Mouse (Mus musculus): Measurements from ENCODE around the gene Gng7.

The Gng7 gene

GRCm38 (mm10) chr10:80928586-80929298 is 86.0 kb downstream of the Gng7 start:
- peak; percentile 82 for DNase-seq (ENCODE audit: low spot score)

- no peak for DNase-seq (ENCODE audit: low spot score)
These were observed 89.3 kb downstream of the Gng7 start for GRCm38 (mm10) chr10:80925472-80925871.

GRCm38 (mm10) chr10:80921923-80922322 is 92.8 kb downstream of the Gng7 start:
- DNase-seq (ENCODE audit: low spot score): no peak

GRCm38 (mm10) chr10:80917779-80918434 is 96.8 kb downstream of the Gng7 start, which contains the start of gene Lmnb2:
TSS of gene Lmnb2 (minus strand) at chr10:80918245.
- DNase-seq (ENCODE audit: low spot score): peak; percentile 46

- DNase-seq (ENCODE audit: low spot score): no peak
These were observed 97.4 kb downstream of the Gng7 start for GRCm38 (mm10) chr10:80917336-80917778.

GRCm38 (mm10) chr10:80915736-80916135 is 99.0 kb downstream of the Gng7 start:
- no peak for DNase-seq (ENCODE audit: low spot score)

GRCm38 (mm10) chr10:80915260-80915659 is 99.5 kb downstream of the Gng7 start:
- DNase-seq (ENCODE audit: low spot score): no peak

GRCm38 (mm10) chr10:80914253-80914656 is 100.5 kb downstream of the Gng7 start:
- DNase-seq (ENCODE audit: low spot score): no peak

- no peak for DNase-seq (ENCODE audit: low spot score)
These were observed 101.3 kb downstream of the Gng7 start for GRCm38 (mm10) chr10:80913364-80914011.

GRCm38 (mm10) chr10:80911891-80912290 is 102.9 kb downstream of the Gng7 start:
- DNase-seq (ENCODE audit: low spot score): no peak

GRCm38 (mm10) chr10:80911354-80911753 is 103.4 kb downstream of the Gng7 start:
- DNase-seq (ENCODE audit: low spot score): no peak

GRCm38 (mm10) chr10:80909375-80910162 is 105.2 kb downstream of the Gng7 start:
- no peak for DNase-seq (ENCODE audit: low spot score)

GRCm38 (mm10) chr10:80904709-80905108 is 110.0 kb downstream of the Gng7 start:
- DNase-seq (ENCODE audit: low spot score): no peak

- DNase-seq (ENCODE audit: low spot score): peak; percentile 21
These were observed 110.6 kb downstream of the Gng7 start for GRCm38 (mm10) chr10:80904004-80904693.

GRCm38 (mm10) chr10:80903282-80903681 is 111.5 kb downstream of the Gng7 start:
- DNase-seq (ENCODE audit: low spot score): no peak

GRCm38 (mm10) chr10:80902273-80902940 is 112.3 kb downstream of the Gng7 start:
- DNase-seq (ENCODE audit: low spot score): no peak

GRCm38 (mm10) chr10:80901409-80902272 is 113.1 kb downstream of the Gng7 start:
- no peak for DNase-seq (ENCODE audit: low spot score)

- peak; percentile 99 for DNase-seq (ENCODE audit: low spot score)
These were observed 114.2 kb downstream of the Gng7 start, which contains the start of gene Timm13 for GRCm38 (mm10) chr10:80900318-80901247. TSS of gene Timm13 (minus strand) at chr10:80900969.

Measured in ovary, adult 18-20 months (tissue).